Mouse (Mus musculus): ENCODE measurements around the gene Efhc1.
"Not testable (repeated sequence)": the region's sequence is repeated elsewhere in the genome, so short reads cannot be mapped to it uniquely, and the experiment has no call there.

Gene Efhc1

DNA sequence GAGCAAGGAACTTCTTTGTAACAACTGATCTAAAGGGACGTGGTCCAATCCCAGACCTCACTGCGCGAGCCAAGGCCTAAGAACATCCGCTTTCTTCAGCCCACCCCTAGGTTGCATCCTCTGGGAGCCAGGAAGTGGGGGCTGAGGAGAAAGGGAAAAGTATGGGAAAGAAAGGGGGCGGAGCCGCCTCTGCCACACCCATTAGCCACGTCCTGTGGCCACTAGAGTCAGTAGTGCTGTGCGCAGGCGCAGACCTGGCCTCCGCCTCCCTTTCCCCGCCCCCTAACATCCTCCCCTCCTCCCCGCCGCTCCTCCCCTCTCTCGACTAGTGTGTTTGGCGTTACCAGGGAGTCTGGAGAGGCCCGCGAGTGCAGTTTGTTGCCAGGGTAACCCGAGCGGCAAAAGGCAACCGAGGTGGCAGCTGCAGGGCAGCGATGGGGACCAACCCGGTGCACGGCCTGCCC, at the start of gene Efhc1:
Gene Efhc1 (plus strand): TSS at position 327 of the 464 bp plus-strand sequence.
- DNase-seq: peak; percentile 97

- DNase-seq: no peak
Measured at GRCm38 (mm10) chr1:20905501-20906127, 45.8 kb upstream of the Efhc1 start.

DNA sequence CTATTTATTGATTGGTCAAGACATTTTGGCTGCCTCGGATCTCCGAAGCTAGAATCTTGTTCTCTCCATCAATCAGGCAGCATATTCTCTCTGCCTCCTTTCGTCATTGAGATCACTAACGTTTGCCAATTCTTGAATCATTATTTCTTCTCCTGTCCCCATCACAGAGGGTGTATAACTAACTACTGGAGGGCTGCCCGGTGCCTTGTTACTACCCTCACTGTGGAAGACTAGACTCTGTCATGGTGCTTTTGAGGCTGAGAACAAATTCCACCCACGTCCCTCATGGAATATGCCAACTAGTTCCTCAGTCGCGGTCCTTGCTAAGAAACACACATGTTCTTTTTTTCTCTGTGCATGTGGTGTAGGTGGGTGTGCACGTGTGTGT, 45.3 kb upstream of the Efhc1 start:
- DNase-seq: no peak

GRCm38 (mm10) chr1:20908541-20908940, 42.9 kb upstream of the Efhc1 start:
- no peak for DNase-seq

- no peak for DNase-seq
Measured at GRCm38 (mm10) chr1:20912115-20912514, 39.3 kb upstream of the Efhc1 start.

DNA sequence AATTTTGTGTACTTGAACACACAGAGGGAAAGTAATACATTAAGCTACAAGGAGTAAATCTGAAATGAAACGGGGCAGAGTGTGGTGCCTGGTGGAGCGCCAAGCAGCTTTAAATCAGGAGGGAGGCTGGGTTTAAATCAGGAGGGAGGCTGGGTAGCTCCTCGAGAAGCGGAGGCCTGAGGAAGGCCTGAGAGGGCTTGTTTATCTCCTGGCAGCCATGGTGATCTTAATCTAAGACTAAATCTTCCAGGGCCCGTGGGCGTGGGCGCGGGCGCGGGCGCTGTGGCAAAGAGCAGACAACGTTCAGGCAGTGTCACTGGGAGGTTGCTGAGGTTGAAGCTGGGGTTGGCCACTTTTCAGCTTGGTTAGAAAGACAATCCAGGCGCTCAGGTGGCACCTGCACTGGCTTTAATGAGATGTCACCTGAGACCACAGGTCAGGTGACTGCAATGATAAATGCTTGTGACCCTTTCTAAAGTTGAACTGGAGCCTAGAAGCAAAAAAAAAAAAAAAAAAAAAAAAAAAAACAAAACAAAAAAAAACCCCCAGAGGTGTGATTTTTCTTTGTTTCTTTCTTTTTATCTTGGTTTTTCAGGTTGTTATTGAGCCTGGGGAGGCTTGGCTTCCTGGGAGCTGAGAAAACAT, 38.8 kb upstream of the Efhc1 start:
- DNase-seq: no peak

DNA sequence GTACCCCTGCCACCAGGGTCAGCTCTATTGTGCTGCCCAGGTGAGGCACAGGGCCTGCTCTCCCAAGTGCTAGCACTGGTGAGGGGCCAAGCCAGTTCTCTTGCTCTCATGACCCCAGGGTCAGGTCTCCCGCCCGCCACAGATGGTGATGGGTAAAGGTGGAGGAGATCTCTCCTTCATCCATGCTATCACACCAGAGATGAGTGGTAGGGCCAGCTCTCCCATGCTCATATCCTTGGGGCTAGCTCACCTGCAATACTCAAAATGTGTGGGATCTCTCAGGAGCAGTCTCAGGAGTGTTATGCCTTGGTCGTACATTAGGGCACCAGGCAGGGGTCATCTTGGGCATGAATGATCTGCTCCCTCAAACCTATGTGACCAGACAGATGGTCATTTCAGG, 36.7 kb upstream of the Efhc1 start:
- no peak for DNase-seq

DNA sequence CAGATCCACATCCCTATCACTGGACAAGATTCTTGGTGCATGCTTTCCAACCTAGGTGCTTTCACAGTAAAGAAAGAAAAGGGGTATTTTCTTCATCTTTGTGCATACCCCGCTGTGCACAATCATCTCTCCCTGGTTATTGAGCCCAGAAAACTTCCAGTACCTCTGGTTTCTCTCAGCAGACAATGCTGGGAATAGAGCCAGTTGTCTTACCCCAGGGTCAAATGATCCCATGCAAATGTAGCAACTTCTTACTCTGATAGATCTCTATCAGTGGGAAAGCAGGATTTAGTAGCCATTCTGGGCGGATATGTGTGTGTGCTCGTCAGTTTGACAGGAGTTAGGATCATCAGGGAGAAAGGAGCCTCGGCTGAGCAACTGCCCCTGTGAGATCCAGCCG, 35.8 kb upstream of the Efhc1 start:
- DNase-seq: no peak

GRCm38 (mm10) chr1:20917496-20918050, 33.9 kb upstream of the Efhc1 start:
- peak; percentile 7 for DNase-seq

DNA sequence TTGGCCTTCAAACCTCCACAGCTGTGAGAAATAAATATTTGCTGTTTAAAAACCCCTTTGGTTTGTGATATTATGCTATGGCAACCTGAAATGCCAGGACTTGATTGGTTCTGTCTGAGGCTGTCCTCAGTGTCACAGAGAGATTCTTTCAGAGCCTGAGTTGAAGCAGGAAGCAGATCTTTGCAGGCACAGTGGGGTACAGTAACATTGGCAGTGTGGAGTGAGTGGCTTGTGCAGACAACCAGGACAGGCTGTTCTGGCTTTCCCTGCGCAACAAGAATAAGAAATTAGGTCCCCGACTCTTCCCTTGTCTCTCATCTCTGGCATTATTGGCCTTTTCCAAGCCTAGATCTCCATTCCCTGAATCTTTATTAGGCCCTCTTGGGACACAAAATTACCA, 31.7 kb upstream of the Efhc1 start:
- no peak for DNase-seq

- DNase-seq: no peak
Measured at GRCm38 (mm10) chr1:20921081-20921528, 30.3 kb upstream of the Efhc1 start.

DNA sequence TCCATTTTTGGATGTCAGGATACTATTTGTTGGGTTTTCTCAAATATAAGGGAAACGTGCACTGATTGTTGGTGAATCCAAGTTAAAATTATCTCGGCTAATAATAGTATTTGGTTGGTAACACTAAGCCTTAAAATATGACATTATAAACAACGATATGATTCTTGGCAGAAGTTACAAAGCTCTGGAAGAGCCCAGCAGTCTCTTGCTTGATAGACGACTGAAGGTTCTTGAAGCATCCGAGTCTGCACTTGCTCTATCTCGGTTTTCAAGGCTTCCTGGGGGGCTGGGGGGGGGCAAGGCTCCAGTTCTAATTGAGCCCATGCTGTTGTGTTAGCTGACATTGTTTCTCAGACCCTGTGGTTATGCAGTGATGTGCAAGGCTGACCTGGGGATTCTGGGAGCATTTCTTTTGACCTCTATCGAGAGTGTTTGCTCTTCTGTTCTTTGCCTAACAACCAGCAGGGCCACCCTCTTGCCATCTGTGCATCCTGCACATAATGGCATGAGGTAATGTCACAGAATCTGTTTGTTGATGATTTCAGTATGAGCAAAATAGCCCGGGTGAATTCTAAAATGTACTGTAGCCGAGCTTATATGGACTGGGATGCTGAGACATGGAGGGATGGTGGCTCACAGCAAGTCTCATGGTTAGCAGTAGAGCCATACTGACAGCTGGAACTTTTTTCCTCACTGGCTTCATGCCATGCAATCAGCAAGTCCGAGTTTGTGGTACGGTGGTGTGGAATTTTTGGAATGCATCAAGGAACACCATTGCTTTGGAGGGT, 28.6 kb upstream of the Efhc1 start:
- DNase-seq: peak; percentile 53

GRCm38 (mm10) chr1:20925324-20925723, 26.1 kb upstream of the Efhc1 start:
- not testable (repeated sequence) for DNase-seq

DNA sequence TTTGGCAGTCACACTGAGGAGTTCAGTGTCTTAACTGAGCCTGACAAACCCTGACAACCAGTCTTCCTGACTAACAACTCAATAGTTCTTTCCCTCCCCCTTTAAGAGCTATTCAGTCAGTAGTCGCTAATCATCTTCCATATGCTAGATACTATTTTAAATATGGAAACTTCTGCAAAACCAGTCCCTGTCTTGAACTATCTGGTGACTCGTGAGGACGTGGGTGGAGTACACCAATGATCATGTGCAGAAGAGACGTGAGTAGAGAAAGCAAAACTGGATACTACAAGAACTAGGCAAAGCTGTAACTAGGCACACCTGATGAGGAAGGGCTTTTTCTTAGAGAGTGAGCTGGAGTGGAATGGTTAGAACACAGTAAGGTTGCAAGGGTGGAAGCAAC, 25.5 kb upstream of the Efhc1 start:
- DNase-seq: no peak

GRCm38 (mm10) chr1:20926376-20926775, 25.1 kb upstream of the Efhc1 start:
- DNase-seq: no peak

- no peak for DNase-seq
Measured at GRCm38 (mm10) chr1:20928487-20928886, 22.9 kb upstream of the Efhc1 start.

GRCm38 (mm10) chr1:20933457-20933856, 18.0 kb upstream of the Efhc1 start:
- DNase-seq: peak; percentile 82

DNA sequence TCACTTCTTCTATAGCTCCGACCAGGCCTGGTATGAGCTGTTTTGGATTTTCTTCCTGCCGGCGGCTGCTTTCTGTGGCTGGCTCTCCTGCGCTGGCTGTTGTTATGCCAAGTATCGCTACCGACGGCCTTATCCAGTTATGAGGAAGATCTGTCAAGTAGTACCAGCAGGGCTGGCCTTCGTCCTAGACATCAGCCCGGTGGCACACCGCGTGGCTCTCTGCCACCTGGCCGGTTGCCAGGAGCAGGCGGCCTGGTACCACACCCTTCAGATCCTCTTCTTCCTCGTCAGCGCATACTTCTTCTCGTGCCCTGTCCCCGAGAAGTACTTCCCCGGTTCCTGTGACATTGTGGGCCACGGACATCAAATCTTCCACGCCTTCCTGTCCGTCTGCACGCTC, 16.3 kb upstream of the Efhc1 start:
- no peak for DNase-seq

GRCm38 (mm10) chr1:20939046-20939445, 12.4 kb upstream of the Efhc1 start:
- peak; percentile 78 for DNase-seq

DNA sequence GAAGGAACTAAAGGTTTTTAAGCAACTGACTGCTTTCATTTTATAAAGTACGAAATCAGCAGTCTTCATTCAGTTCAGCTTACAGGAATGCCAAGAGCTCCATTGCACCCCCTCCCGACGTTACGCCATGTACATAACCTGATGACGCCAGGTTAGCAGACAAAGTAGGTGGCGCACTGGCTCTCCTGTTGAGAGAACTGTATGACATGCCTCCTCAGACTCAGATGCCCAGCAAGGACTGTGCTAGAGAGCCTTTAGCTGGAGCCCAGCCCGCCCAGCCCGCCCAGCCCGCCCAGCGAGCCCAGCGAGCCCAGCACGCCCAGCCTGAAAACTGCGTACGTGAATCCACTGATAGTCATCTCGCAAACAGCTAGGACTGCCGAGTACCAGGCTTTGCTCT, 11.3 kb upstream of the Efhc1 start:
- DNase-seq: peak; percentile 67

- DNase-seq: no peak
Measured at GRCm38 (mm10) chr1:20941322-20941721, 10.1 kb upstream of the Efhc1 start.

DNA sequence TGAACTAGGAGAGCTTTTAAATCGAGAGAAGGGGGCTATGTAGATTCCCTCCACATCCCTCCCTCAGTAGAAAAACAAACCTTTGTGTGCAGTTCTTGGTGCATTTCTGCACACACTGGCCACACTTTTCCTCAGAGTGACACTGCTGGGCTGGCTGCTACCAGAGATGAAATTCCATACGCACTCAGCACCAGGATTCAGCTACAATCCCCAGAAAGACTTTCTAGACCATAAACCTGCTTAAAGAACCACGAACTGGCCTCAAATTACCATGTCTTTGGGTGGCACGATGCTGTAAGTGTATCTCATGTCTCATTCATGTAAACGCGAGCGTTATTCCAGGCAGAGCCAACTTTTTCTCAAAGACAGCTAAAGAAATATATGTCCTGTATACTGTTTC, 9.6 kb upstream of the Efhc1 start:
- no peak for DNase-seq

DNA sequence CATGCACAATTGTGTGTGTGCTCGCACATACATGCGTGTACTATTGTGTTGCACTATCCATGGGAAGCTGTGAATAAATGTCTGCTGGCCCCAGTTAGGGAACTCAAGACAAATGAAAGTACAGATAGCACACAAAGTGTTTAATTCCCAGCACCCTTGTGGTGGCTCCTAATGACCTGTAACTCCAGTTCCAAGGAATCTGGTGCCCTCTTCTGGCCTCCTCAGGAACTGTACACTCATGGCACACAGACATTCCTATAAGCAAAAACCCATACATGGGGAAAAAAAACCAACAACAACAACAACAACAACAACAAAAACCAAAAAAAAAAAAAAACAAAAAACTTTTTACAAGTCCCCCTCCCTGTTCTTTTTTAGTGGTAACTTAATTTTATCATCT, 8.4 kb upstream of the Efhc1 start:
- DNase-seq: no peak

GRCm38 (mm10) chr1:20951799-20952198, 373 bp downstream of the Efhc1 start:
- DNase-seq: no peak
